Mouse (Mus musculus) cerebellum, postnatal 36 days (tissue): ENCODE data around the gene Olfr317.
"Not testable (repeated sequence)": the region's sequence is repeated elsewhere in the genome, so short reads cannot be mapped to it uniquely, and the experiment has no call there.

Experiments
- DNase-seq, 2 experiments: peaks; one replicate each; pipeline ENCODE4 v3.0.0; 2021 to 2022; ENCODE audit warnings: mixed read lengths in 2 of 2

Gene Olfr317

GRCm38 (mm10) chr11:58738792-58739262, at the start of gene Olfr317:
Gene Olfr317 (minus strand): TSS chr11:58739212.
- no peak for DNase-seq

GRCm38 (mm10) chr11:58788346-58788745, 49.3 kb upstream of the Olfr317 start:
- DNase-seq, result no peak

- no peak for DNase-seq
Observed at GRCm38 (mm10) chr11:58787651-58788050, 48.6 kb upstream of the Olfr317 start.

- DNase-seq, result no peak
Observed at GRCm38 (mm10) chr11:58784182-58784581, 45.2 kb upstream of the Olfr317 start.

- DNase-seq, result no peak
Observed at GRCm38 (mm10) chr11:58782480-58783089, 43.6 kb upstream of the Olfr317 start, which contains the start of gene Olfr314. Gene Olfr314 (plus strand): TSS chr11:58782952.

GRCm38 (mm10) chr11:58772888-58773287, 33.9 kb upstream of the Olfr317 start, which contains the start of gene Olfr315:
Gene Olfr315 (plus strand): TSS chr11:58773188.
- DNase-seq, result no peak

- DNase-seq, result no peak
Observed at GRCm38 (mm10) chr11:58752434-58752833, 13.4 kb upstream of the Olfr317 start, which contains the start of gene Olfr316. Gene Olfr316 (plus strand): TSS chr11:58752734.

- not testable (repeated sequence) for DNase-seq
Observed at GRCm38 (mm10) chr11:58751096-58751495, 12.1 kb upstream of the Olfr317 start.

GRCm38 (mm10) chr11:58733372-58733771, 5.6 kb downstream of the Olfr317 start:
- DNase-seq, result no peak

GRCm38 (mm10) chr11:58727896-58728650, 10.9 kb downstream of the Olfr317 start:
- DNase-seq, result not testable (repeated sequence)

GRCm38 (mm10) chr11:58723914-58724313, 15.1 kb downstream of the Olfr317 start, which contains the start of gene Olfr318:
Gene Olfr318 (minus strand): TSS chr11:58724014.
- DNase-seq, result no peak

GRCm38 (mm10) chr11:58719701-58720100, 19.3 kb downstream of the Olfr317 start:
- DNase-seq, result no peak

- not testable (repeated sequence) for DNase-seq
Observed at GRCm38 (mm10) chr11:58717723-58718122, 21.3 kb downstream of the Olfr317 start.

GRCm38 (mm10) chr11:58709086-58709485, 29.9 kb downstream of the Olfr317 start:
- no peak for DNase-seq

GRCm38 (mm10) chr11:58698862-58699261, 40.1 kb downstream of the Olfr317 start, which contains the start of gene Olfr319:
Gene Olfr319 (plus strand): TSS chr11:58699162.
- DNase-seq, result no peak
